Mouse (Mus musculus) heart, embryonic 16.5 days (tissue): ENCODE measurements around the gene Olfr525. TPM values are rescaled to one million over a fixed set of nuclear protein-coding genes. Genes with fewer than 3 reads are reported as not detected.

Experiments used
- ATAC-seq: fragments of 200-750 bp; cut with Nextera tagmentation; replicated peaks from 2 replicates; pipeline ENCODE4 v1.8.0; 2017; ENCODE audit warnings: moderate number of reproducible peaks; ENCODE audit not compliant: insufficient read depth, low FRiP score; ENCODE audit errors: extremely low read depth
- H3K27ac ChIP-seq: fragments of 300-500 bp; sonication (generic); 2 replicates; pipeline ENCODE4 v1.5.1; 2014; ENCODE audit warnings: mild to moderate bottlenecking, low read length, control low read depth, moderate library complexity
- H3K27me3 ChIP-seq: fragments of 300-500 bp; sonication (generic); 2 replicates; pipeline ENCODE4 v1.6.1; 2014; ENCODE audit warnings: low read length, mixed read lengths; ENCODE audit not compliant: control insufficient read depth, insufficient read depth
- H3K36me3 ChIP-seq: fragments of 300-500 bp; sonication (generic); 2 replicates; pipeline ENCODE4 v1.6.1; 2014; ENCODE audit not compliant: control insufficient read depth, insufficient read depth
- H3K4me1 ChIP-seq: fragments of 300-500 bp; sonication (generic); 2 replicates; pipeline ENCODE4 v1.6.1; 2014; ENCODE audit warnings: low read length, mixed read lengths; ENCODE audit not compliant: control insufficient read depth, insufficient read depth
- H3K4me2 ChIP-seq: fragments of 300-500 bp; sonication (generic); 2 replicates; pipeline ENCODE4 v1.6.1; 2014; ENCODE audit warnings: low read depth, mild to moderate bottlenecking, control low read depth, low read length
- H3K4me3 ChIP-seq: fragments of 300-500 bp; sonication (generic); 2 replicates; pipeline ENCODE4 v1.5.1; 2014; ENCODE audit warnings: mild to moderate bottlenecking, control low read depth, low read length
- H3K9ac ChIP-seq: fragments of 300-500 bp; sonication (generic); 2 replicates; pipeline ENCODE4 v1.6.1; 2014; ENCODE audit warnings: low read length, control low read depth
- H3K9me3 ChIP-seq: fragments of 300-500 bp; sonication (generic); replicated peaks from 2 replicates; pipeline ENCODE4 v1.6.1; 2016; ENCODE audit warnings: low read length; ENCODE audit not compliant: control insufficient read depth
- WGBS: fragments of 180-500 bp; shearing (Covaris S2); extraction: QIAGEN DNeasy Blood & Tissue Kit; methylation state at CpG from one replicate; pipeline ENCODE4 v1.1.7; 2014; 5-methylcytosine and 5-hydroxymethylcytosine counted together
- polyA plus RNA-seq: library from polyadenylated mRNA; unstranded; fragments of >200 nt; fragmentation: Nextera tagmentation; extraction: Ambion mirVana; gene quantifications from 2 replicates; pipeline ENCODE4 v1.2.1, GENCODE M21; 2015

Olfr525 gene
- polyA plus RNA-seq = not detected in 2 replicates

DNA sequence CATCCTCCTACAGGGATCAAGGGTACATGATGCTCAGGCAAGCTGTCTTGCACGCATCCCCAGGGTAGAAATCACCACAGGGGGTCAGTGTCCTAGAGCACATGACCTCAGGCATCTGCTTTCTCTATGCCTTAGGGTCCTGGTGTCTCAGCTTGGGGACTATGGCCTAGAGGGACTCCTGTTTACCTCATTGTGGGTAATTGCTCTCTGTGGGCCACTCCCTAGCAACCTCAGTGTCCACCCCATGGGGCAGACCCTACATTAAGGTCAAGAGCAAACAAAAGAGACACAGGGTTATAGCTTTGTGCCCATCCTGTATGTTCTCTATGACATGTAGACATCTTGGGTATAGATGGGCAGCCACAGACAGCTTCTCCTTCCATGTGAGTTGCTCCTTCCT lies at the start of gene Olfr525:
Olfr525 (plus strand) TSS at position 301 of the 400 bp plus-strand sequence.
- ATAC-seq = no peak
- no peak within 1 kb of the TSS for H3K4me3 ChIP-seq
- no peaks in the 10 kb centered on the region for H3K4me1 ChIP-seq
- no peak within 1 kb of the TSS for H3K4me2 ChIP-seq
- H3K36me3 ChIP-seq = no peaks in the 10 kb centered on the region
- no peaks in the 10 kb centered on the region for H3K9me3 ChIP-seq
- WGBS = 52% methylated on average over 1 of the region's 1 CpGs
- H3K27me3 ChIP-seq = no peaks in the 10 kb centered on the region
- no peak within 1 kb of the TSS for H3K9ac ChIP-seq
- no peak within 1 kb of the TSS for H3K27ac ChIP-seq

DNA sequence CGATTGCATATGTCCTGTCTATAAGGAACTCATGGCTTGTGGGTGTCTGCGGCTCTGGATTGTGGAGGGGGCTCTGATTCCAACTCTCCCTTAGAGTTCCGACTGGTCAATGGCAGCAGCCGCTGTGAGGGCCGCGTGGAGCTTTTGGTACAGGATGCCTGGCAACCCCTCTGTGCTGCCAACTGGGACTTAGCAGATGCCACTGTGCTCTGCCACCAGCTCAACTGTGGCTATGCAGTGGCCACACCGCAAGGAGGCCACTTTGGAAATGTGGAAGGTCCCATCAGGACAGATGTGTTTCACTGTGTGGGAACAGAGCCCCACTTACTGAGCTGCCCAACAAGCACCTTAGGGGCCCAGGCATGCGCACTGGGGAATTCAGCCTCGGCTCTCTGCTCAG lies 24.9 kb upstream of the Olfr525 start:
- no peaks in the 10 kb centered on the region for H3K27me3 ChIP-seq
- ATAC-seq = no peak
- 79% methylated on average over 9 of the region's 9 CpGs for WGBS

DNA sequence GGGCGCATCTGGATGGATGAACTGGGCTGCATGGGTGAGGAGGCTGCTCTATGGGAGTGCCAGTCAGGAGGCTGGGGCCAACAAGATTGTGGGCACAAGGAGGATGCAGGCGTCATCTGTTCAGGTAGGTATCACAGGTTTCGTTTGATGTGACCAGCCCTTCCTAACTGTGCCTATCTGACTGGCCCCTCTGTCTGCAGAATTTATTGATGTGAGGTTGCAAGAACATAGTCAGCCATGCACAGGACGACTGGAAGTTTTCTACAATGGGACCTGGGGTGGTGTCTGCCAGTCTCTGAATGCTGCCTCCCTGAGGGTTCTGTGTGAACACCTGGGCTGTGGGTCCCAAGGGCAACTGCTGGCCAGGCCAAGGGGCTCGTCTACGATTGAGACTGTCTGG lies 23.8 kb upstream of the Olfr525 start:
- Histone ChIP-seq H3K4me2 (no peak overlapping the region), H3K4me3 (no peak overlapping the region), H3K27me3 (no peaks in the 10 kb centered on the region), H3K9me3 (no peaks in the 10 kb centered on the region), H3K9ac (no peak overlapping the region), H3K4me1 (no peaks in the 10 kb centered on the region), H3K36me3 (no peaks in the 10 kb centered on the region), H3K27ac (no peak overlapping the region)
- WGBS = 72% methylated on average over 6 of the region's 6 CpGs
- no peak for ATAC-seq

More for the DNA sequence above, 24.9 kb upstream of the Olfr525 start:
- H3K27ac ChIP-seq = no peak overlapping the region
- no peaks in the 10 kb centered on the region for H3K36me3 ChIP-seq
- H3K4me1 ChIP-seq = no peaks in the 10 kb centered on the region
- H3K9ac ChIP-seq = no peak overlapping the region
- no peak overlapping the region for H3K4me2 ChIP-seq
- no peaks in the 10 kb centered on the region for H3K9me3 ChIP-seq
- H3K4me3 ChIP-seq = no peak overlapping the region

DNA sequence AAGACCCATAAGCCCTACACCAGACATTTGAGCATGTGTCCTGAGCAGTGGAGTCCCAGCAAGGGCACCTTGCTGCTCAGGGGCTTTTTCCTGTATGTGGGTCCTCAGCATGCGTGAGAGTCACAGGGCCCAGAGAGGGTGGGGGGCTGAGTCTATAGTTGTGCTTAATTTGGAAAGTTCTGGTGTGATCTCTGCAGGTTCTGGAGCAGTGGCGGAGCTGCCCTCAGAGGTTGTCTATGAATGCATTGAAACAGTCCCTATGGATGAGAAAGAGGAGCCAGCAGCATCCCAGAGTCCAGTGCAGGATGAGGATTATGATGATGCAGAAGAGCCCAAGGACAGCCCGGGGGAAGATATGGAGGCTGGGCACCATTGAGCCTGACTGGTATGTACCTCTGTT lies 21.2 kb upstream of the Olfr525 start:
- Histone ChIP-seq H3K4me1 (no peaks in the 10 kb centered on the region), H3K27me3 (no peaks in the 10 kb centered on the region), H3K4me2 (no peak overlapping the region), H3K9ac (no peak overlapping the region), H3K9me3 (no peaks in the 10 kb centered on the region), H3K27ac (no peak overlapping the region), H3K4me3 (no peak overlapping the region), H3K36me3 (no peaks in the 10 kb centered on the region)
- 67% methylated on average over 3 of the region's 3 CpGs for WGBS
- ATAC-seq = no peak

DNA sequence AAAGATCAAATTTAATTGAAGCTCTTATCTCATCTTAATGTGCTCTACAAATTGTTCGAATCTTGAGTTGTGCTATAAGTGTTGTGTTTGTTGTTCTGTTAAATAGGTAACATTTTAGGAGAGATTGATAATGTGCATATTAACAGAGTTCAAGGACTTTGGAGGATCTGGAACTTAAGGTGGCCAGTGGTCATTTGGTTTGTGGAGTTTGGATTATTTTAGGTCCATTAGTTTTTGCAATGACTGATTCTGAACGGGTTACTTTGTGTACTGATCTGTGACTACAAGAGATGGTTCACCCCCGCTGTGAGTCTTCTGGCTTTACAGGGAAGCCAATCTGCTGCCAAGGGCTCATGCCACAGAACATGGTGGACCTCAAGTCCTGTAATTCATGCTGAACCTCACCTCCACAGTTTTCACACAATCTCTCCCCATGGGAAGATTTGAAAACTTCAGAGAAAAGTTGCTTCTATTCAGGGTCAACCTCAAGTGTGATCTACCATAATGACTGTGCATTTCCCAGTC lies 735 bp upstream of the Olfr525 start:
- ATAC-seq = no peak
- Histone ChIP-seq H3K27ac (no peak overlapping the region), H3K4me3 (no peak overlapping the region), H3K9me3 (no peaks in the 10 kb centered on the region), H3K36me3 (no peaks in the 10 kb centered on the region), H3K27me3 (no peaks in the 10 kb centered on the region), H3K4me2 (no peak overlapping the region), H3K9ac (no peak overlapping the region), H3K4me1 (no peaks in the 10 kb centered on the region)
- 78% methylated on average over 3 of the region's 3 CpGs for WGBS

DNA sequence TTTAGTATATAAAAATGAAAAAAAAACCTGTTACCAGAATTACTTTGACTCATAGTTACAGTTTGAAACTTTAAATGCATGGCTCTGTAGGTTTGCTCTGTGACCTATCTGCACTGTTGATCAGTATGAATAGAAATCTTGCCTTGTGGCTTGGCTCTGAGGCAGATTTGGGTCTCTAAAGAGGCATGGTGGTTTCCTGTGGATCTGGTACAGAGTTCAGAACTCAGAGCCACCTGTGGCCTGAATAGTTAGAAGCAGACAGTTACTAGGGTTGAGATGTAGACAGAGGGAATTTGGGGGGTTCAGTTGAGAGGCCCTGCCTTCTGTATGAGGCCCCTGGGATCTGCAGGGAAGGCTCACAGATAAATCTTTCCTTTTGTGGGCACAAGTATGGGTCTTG lies 477 bp downstream of the Olfr525 start:
- Histone ChIP-seq H3K4me1 (no peaks in the 10 kb centered on the region), H3K27ac (no peak overlapping the region), H3K4me2 (no peak overlapping the region), H3K4me3 (no peak overlapping the region), H3K27me3 (no peaks in the 10 kb centered on the region), H3K9ac (no peak overlapping the region), H3K9me3 (no peaks in the 10 kb centered on the region), H3K36me3 (no peaks in the 10 kb centered on the region)
- ATAC-seq = peak; percentile 68

DNA sequence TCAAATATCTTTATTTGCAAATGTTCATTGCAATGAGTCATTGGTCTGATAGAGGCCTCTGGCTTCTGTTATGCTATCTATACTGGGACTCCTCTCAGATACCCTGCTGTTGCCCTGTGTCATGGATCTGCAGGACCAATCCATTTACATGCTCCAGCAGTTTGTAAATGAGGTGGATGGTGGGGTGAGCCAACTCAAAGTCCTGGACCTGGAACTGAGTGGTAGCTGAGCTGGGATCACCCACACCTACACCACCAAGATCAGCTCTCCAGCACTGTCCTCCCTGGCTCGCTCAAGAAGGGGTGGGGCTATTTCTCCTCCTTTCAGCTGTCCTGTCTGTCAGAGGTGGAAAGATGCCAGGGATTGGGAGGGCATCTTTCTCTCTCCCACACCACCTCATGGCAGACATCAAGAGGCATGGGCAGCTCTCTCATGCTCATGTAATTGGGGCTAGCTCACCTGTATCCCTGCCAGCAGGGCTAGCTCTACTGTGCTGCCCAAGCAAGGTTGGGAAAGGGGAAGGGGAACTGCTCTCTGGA lies 9.2 kb downstream of the Olfr525 start:
- 29% methylated on average over 1 of the region's 1 CpGs for WGBS
- Histone ChIP-seq H3K27me3 (no peaks in the 10 kb centered on the region), H3K4me1 (no peaks in the 10 kb centered on the region), H3K9me3 (no peaks in the 10 kb centered on the region; the same call in 1 of the 2 replicates), H3K36me3 (no peaks in the 10 kb centered on the region), H3K4me3 (no peak overlapping the region), H3K9ac (no peak overlapping the region), H3K4me2 (no peak overlapping the region), H3K27ac (no peak overlapping the region)
- no peak for ATAC-seq

DNA sequence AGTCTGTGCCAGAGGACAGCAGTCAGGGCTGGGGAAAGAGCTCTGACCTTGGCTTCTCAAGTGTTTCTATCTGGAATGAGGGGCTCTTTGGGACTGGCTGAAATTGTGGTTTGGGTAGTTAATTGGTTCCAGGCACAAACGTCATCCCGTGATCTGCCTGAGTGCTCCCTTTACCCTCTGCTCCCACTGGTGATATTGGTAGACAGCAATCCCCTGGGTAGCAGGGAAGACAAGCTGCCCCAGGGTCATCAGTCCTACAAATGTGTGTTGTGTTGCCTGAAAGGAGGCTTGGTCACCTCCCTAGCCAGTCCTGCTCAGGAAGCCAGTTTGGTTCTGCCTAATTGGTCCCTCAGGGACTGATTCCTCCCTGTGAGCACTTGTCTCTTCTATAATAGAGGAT lies 13.1 kb downstream of the Olfr525 start, which contains the start of gene Olfr527:
Olfr527 (plus strand) TSS at position 301 of the 400 bp plus-strand sequence.
- no peak within 1 kb of the TSS for H3K27ac ChIP-seq

DNA sequence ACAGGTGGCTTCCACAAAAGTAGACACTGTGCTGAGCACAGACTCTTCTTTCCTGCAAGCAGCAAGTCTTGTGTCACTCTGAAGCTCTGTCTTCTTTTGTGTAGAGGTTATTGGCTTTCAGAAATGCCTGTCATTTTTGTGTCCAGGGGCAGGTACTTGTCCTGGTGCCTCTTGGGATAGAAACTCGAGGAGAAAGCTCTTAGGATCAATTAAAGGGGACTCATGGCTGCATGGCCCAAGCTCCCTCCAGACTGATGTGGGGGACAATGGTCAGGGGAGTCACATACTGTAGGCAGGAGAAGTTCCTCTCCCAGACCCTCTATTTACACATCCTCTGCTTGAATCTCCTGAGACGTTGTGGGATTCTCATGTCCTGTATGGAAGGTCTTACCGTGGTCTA lies 40.9 kb downstream of the Olfr525 start, which contains the start of gene Olfr60:
Olfr60 (minus strand) TSS at position 101 of the 400 bp plus-strand sequence.
- ATAC-seq = no peak
- Histone ChIP-seq H3K4me3 (no peak within 1 kb of the TSS), H3K4me1 (no peaks in the 10 kb centered on the region), H3K36me3 (no peaks in the 10 kb centered on the region), H3K27me3 (no peaks in the 10 kb centered on the region), H3K9ac (no peak within 1 kb of the TSS), H3K27ac (no peak within 1 kb of the TSS), H3K9me3 (no peaks in the 10 kb centered on the region), H3K4me2 (no peak within 1 kb of the TSS)
- WGBS = 54% methylated on average over 3 of the region's 3 CpGs

More for the DNA sequence above, 13.1 kb downstream of the Olfr525 start, which contains the start of gene Olfr527:
- Histone ChIP-seq H3K4me3 (no peak within 1 kb of the TSS), H3K27me3 (no peaks in the 10 kb centered on the region), H3K9me3 (no peaks in the 10 kb centered on the region; the same call in 1 of the 2 replicates), H3K36me3 (no peaks in the 10 kb centered on the region), H3K4me1 (no peaks in the 10 kb centered on the region), H3K9ac (no peak within 1 kb of the TSS), H3K4me2 (no peak within 1 kb of the TSS)
- no peak for ATAC-seq
- 62% methylated on average over 2 of the region's 2 CpGs for WGBS
